Mouse (Mus musculus) heart, postnatal 10 days (tissue): ENCODE measurements at regions not wholly inside any gene's neighbourhood (a gene's known extent, or its start where the extent isn't known, plus 50 kb on each side); places are given as distances from the start of the nearest gene placed in this dataset.
"Not testable (repeated sequence)": the region's sequence is repeated elsewhere in the genome, so short reads cannot be mapped to it uniquely, and the experiment has no call there.

Source experiments
- DNase-seq, 2 experiments: peaks; one replicate each; pipeline ENCODE4 v3.0.0; 2021
- intact Hi-C: fragments of 180-260 bp; cut with DNase I; formaldehyde crosslinking; loops from one replicate; pipeline ENCODE4 v1.15.1; 2025

GRCm38 (mm10) chr8:103738330-103738729 is 363.1 kb upstream of the Cdh5 start:
- DNase-seq: peak; percentile 84 to 86
- intact Hi-C loops: no loop called here

DNA sequence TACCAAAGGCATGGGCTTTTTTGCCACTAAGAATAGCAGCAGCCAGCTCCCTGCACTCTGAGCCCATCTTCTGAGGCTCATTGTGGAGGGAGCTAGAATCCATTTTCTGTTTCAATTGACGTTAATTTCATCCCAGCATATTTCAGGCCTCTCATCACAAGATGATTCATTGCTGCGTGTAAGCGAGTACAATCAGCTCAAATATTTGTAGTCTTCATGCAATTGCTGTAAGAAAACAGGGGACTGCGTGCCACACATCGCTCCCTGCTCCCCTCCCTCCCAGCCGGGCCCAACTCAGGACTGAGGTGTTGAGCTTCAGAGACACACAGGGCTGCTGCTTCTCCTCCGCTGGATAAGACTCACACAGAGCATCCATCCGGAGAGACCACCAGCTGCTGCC is 360.0 kb upstream of the Cdh5 start:
- intact Hi-C loops: loop anchor here (10.0 kb wide), 1 partner anchor 283 kb away; no protein-coding TSS in a partner anchor
- peak; percentile 9 to 13 for DNase-seq

- DNase-seq: no peak
- intact Hi-C loops: loop anchor here (10.0 kb wide), 1 partner anchor 276 kb away; no protein-coding TSS in a partner anchor
Measured at GRCm38 (mm10) chr8:103748734-103749133, 352.7 kb upstream of the Cdh5 start.

- no peak for DNase-seq
- intact Hi-C loops: no loop called here
Measured at GRCm38 (mm10) chr8:103750278-103751097, 350.9 kb upstream of the Cdh5 start.

DNA sequence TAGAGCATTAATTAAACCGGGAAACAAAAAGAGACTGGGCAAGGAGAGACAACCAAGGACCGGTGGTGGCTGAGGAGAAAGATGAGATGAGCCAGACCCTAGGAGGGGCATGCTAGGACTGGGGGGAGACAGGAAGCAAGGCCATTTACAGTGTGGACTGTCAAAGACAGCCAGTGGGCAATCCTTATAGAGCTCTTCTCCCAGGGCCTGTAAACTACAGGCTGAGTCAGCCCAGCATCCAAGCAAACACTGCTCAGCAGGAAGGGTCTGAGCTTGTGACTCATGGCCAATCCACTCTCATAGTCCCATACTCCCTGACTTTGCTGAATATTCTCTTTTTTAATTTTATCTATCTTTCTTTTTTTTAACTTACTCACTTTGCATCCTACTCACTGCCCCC is 350.3 kb upstream of the Cdh5 start:
- intact Hi-C loops: no loop called here
- DNase-seq: no peak

- intact Hi-C loops: no loop called here
- DNase-seq: no peak
Measured at GRCm38 (mm10) chr8:103763821-103764220, 337.6 kb upstream of the Cdh5 start.

DNA sequence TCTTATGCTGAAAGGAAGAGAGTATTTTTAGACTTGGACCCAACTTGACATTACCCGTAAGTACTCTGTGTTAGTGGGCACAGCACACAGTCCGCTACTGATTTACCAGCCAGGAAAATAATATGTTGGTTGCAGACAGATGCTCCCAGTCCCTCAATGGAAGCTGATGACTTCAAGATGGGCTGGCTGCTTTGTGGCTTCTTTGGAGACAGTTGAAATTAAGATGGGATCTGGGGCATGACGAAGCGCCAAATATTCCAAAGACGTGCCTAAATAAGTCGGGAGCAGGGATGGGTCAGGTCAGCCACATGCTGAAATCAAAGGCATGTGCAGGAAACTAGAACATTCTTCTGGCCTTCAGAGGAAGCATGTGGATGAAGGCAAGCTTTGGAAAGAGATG is 321.8 kb upstream of the Cdh5 start:
- no peak for DNase-seq
- intact Hi-C loops: no loop called here

- intact Hi-C loops: no loop called here
- DNase-seq: no peak
Measured at GRCm38 (mm10) chr8:103788308-103788707, 313.1 kb upstream of the Cdh5 start.

GRCm38 (mm10) chr8:103793331-103793730 is 308.1 kb upstream of the Cdh5 start:
- intact Hi-C loops: no loop called here
- DNase-seq: no peak

DNA sequence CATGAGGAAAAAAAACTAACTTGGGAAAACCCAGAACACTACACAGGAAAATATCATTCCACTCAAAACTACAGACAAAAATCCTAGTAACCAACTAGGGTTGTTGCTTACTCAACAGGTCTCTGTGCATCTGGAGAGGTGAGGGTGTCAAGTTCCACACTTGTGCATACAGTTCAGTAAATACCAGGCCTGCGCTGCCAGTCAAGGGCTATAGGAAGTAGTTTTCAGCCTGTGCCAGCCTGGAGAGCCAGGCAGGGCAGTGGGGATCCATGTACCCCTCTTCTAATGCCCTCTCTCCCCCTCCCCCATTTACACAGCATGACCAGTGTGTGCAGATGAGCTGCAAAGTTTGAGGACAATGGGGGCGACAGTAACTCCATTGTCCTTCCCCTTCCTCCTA is 302.8 kb upstream of the Cdh5 start:
- intact Hi-C loops, DNase-seq: not testable (repeated sequence)

GRCm38 (mm10) chr8:103808171-103808570 is 293.3 kb upstream of the Cdh5 start:
- intact Hi-C loops: no loop called here
- peak; percentile 60 to 64 for DNase-seq

DNA sequence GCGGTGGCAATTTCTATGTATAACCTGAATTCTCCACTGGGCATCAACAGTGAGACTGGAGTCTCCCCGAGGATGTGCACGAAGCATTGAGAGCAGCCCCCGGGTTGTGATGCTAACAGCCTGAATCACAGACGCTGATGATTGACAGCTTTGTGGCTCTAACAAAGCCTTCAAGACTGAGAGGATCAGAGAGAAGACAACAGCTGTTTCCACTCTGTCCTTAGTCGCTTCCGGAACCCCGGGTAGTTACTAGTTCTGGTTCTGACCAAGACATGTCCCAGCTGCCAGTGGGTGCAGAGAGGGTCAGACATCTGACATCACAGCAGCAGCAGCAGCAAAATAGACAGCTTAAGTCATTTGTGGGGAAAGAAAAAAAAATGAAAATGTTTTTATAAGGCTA is 292.8 kb upstream of the Cdh5 start:
- DNase-seq: peak; percentile 79 to 82
- intact Hi-C loops: no loop called here

DNA sequence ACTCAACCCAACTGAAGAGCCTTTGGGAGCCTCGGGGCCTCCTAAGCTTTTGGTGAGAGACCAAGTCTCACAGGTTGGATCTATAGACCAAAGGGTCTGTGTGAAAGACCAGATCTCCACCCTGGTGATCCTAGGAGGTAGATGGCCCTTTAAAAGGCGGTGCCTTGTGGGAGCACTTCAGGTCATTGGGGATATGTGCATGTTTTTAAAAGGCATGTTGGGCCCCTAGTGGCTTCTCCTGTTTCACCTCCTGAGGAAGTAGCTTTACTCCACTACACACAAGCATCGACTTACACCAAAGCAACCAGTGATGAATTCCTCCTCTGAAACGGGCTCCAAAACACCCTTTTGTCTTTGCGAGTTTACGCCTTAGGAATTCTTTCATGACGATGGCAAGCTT is 292.3 kb upstream of the Cdh5 start:
- intact Hi-C loops: no loop called here
- DNase-seq: peak in 1 of 2 experiments; percentile 16

DNA sequence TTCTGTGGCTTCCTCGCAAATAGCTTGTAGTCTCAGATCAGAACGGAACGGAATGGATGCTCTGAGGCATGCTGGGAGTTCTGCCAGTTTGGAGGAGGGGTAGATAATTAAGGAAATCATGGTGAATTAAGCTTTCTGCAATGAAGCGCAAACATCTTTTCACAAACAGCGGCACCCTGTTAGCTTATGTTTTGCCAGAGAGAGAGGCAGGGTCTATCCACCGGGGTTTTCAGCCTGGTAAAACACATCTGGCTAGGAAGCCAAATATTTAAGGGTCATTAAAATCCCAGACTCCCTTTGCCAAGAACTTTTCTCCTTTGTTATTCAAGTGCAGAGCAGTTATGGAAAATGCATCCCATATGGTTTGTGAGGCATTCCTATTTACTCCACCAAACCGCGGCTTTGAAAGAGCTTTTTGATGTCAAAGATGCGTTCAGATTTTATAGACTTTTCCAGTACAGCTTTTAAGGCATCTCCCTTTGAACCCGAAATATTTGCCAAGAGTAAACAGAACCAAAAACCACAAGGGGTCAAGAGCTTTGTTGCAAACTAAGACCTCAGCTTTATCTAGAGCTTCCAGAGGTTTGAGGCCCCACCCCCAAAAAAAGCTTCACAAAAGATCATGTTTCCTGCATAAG is 287.4 kb upstream of the Cdh5 start:
- peak; percentile 37 to 40 for DNase-seq
- intact Hi-C loops: no loop called here

DNA sequence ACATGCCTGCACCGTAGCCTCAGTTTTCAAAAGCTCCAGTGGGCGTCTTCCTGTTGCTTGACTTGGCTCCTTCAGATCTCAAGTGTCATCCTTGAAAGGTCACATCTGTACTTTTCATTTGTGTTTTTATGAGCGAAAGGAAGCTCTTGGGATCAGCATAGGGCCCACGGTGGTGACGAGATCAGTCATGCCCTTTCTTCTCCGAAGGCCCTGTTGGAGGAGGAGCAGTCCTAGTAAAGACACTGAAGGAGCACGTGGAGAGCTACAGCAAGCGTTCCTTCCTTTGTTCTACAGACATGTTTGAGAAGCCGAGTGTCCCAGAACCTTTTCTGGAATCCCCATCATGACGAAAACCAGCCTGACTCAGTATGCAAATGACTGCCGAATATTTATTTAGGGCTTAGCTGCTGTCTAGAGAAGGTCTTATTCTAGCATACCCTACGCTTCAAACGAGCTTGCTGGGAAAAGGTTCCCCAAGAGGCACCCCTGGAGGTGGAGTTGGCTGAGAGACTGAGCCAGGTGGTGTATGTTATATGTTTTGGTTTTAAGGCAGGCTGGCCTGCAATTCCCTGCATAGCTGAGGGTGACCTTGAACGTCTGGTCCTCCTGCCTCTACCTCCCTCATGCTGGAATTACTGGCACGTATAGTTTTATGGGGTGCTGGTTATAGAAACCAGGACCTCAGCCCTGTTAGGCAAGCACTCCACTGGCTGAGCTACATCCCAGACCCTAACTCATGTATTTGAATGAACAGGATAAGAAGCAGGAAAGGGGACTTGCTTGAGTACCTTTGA is 285.1 kb upstream of the Cdh5 start:
- intact Hi-C loops: no loop called here
- peak in 1 of 2 experiments; percentile 6 for DNase-seq

- no peak for DNase-seq
Measured at GRCm38 (mm10) chr8:103823541-103823940, 277.9 kb upstream of the Cdh5 start.

GRCm38 (mm10) chr8:103824747-103825146 is 276.7 kb upstream of the Cdh5 start:
- DNase-seq: no peak
- intact Hi-C loops: no loop called here

More at GRCm38 (mm10) chr8:103823541-103823940, 277.9 kb upstream of the Cdh5 start:
- intact Hi-C loops: no loop called here

DNA sequence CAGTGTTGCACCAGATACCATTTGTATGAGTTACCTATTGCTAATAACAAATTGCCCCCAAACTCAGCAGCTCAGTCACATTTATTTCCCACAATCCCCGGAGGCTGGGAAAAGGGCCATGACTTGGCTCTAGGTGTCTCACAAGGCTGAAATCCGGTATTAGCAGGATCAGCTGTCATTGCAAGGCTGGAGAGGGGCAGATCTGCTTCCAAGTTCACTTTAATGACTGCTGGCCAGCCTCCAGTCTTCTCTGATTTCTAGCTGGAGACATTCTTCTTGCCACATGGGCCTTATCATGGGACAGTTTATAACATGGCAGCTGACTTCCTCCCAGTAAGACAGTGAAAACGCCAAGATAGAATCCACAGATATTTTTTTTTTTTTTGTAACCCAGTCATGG is 276.1 kb upstream of the Cdh5 start:
- intact Hi-C loops: no loop called here
- DNase-seq: peak; percentile 65 to 71

DNA sequence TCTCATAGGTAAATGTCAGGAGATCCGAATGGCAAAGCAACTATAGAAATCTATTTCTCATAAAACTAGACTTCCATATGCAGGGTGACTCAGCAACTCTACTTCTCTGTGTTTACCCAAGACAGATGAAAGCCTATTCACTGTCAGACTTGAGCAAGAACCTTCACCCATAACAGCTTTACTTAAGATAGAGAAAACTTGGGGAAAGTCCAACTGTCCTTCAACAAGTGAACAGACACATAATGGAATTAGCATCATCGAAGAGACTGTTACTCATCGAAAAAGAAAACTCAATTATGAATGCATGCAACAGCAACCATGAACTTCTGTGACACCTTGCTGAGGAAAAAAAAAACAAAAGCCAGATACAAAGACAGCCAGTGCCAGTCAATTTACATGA is 271.0 kb upstream of the Cdh5 start:
- intact Hi-C loops: no loop called here
- DNase-seq: no peak

DNA sequence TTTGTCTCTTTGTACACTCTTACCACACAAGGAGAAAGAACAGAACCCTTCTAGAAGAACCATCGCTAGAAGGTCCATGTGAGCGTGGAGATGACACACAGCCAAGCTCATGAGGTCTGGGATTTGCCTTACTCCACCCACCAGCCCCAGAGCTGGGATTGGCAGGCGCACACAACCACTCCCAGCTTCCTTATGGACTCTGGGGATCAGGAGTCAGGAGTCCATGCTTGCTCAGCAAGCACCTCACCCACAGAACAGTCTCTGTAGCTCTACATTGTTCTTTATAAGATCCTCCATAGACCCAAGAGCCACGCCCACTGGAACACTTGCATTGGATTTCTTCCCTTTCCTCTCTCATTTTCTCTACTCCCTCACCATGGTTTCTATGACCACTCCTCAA is 261.4 kb upstream of the Cdh5 start:
- no peak for DNase-seq
- intact Hi-C loops: no loop called here

- intact Hi-C loops: no loop called here
- no peak for DNase-seq
Measured at GRCm38 (mm10) chr8:103845964-103846363, 255.5 kb upstream of the Cdh5 start.
